23 mouse cellular contexts compared by ENCODE assay signal in the genomic region with DNA sequence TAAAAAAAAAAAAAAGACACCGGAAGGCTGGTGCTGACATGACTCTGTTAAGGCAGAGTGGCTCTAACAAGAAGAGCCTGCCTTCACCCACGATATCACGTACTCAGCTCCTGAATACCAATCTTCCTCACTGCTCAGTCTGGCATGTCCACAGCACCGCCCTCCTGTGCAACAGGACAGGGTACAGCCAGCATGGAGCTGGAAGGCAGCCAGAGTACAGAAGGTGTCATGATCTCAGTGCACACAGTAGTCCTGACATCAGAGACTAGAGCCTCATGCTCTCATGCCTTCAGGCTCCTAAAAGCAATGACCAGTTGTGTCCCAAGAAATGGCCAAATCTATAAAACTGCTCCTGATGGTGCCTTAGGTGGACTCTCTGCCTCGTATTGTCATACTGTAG.
DNase-seq lines count a peak whose midpoint lies in the region; ATAC-seq lines count a peak whose summit lies in the region.
"Had no signal": no experiment of that assay in that cellular context is flagged by ENCODE, and none has a peak within 500 bp of the region (broad histone marks: within the 10 kb centered on the region; RNA-seq: fewer than 3 reads in every experiment).

No protein-coding gene starts in this region.

- peaks cover 18% of the 10 kb centered on the region; the same call in 1 of the 2 replicates for H3K27me3 ChIP-seq in kidney, embryonic 16.5 days (ENCODE audit: insufficient read depth, low read length)
- H3K27me3 ChIP-seq: heart, embryonic 13.5 days; limb, embryonic 13.5 days; lung, embryonic 15.5 days; midbrain, embryonic 13.5 days; neural tube, embryonic 13.5 days had no signal

- H3K9ac ChIP-seq in kidney, embryonic 16.5 days (replicated peaks; ENCODE audit: low read length), result no peak overlapping the region
- H3K9ac ChIP-seq: heart, embryonic 13.5 days; hindbrain, embryonic 14.5 days; limb, embryonic 13.5 days; liver, embryonic 14.5 days; lung, embryonic 15.5 days; midbrain, embryonic 13.5 days; neural tube, embryonic 13.5 days had no signal

- no peaks in the 10 kb centered on the region for H3K36me3 ChIP-seq in kidney, embryonic 16.5 days (ENCODE audit: insufficient read depth, low read length)
- H3K36me3 ChIP-seq: heart, embryonic 13.5 days; limb, embryonic 13.5 days; lung, embryonic 15.5 days; midbrain, embryonic 13.5 days; neural tube, embryonic 13.5 days had no signal

- H3K27ac ChIP-seq in kidney, embryonic 16.5 days (ENCODE audit: low read length), result no peak overlapping the region
- H3K27ac ChIP-seq: heart, embryonic 13.5 days; hindbrain, embryonic 14.5 days; limb, embryonic 13.5 days; liver, embryonic 14.5 days; lung, embryonic 15.5 days; midbrain, embryonic 13.5 days; neural tube, embryonic 13.5 days had no signal

- H3K4me3 ChIP-seq in kidney, embryonic 16.5 days (ENCODE audit: low read length), result no peak overlapping the region
- H3K4me3 ChIP-seq: erythroblast, embryonic 14.5 days; heart, embryonic 13.5 days; limb, embryonic 13.5 days; lung, embryonic 15.5 days; midbrain, embryonic 13.5 days; neural tube, embryonic 13.5 days had no signal

- intact Hi-C loops in left cerebral cortex, postnatal 4 days (cut with DNase I), result no loop called here

- WGBS in kidney, embryonic 16.5 days, result 66% methylated on average over 5 of the region's 5 CpGs

- H3K9me3 ChIP-seq in kidney, embryonic 16.5 days (ENCODE audit: low read length), result no peaks in the 10 kb centered on the region
- H3K9me3 ChIP-seq: heart, embryonic 13.5 days; limb, embryonic 13.5 days; lung, embryonic 15.5 days; midbrain, embryonic 13.5 days; neural tube, embryonic 13.5 days had no signal

- no peak overlapping the region for H3K4me2 ChIP-seq in kidney, embryonic 16.5 days (replicated peaks; ENCODE audit: low read depth, low read length)
- H3K4me2 ChIP-seq: heart, embryonic 13.5 days; hindbrain, embryonic 14.5 days; limb, embryonic 13.5 days; lung, embryonic 15.5 days; midbrain, embryonic 13.5 days; neural tube, embryonic 13.5 days had no signal

- ATAC-seq in kidney, embryonic 16.5 days (ENCODE audit: low FRiP score, low TSS enrichment), result no peak
- ATAC-seq: forebrain, embryonic 16.5 days; intestine, postnatal 0 days; midbrain, embryonic 13.5 days had no signal

- no peaks in the 10 kb centered on the region for H3K4me1 ChIP-seq in kidney, embryonic 16.5 days (ENCODE audit: insufficient read depth, low read length)
- H3K4me1 ChIP-seq: heart, embryonic 13.5 days; limb, embryonic 13.5 days; lung, embryonic 15.5 days; midbrain, embryonic 13.5 days had no signal

- DNase-seq in kidney, adult 11 months, result peak; percentile 17
- peak; percentile 40 for DNase-seq in left cerebral cortex, postnatal 4 days
- no peak for DNase-seq in left cerebral cortex, adult 8-10 months (ENCODE audit: low spot score in 2 of 2)
- DNase-seq in cerebellum, postnatal 14 days, result peak; percentile 37 to 40
- DNase-seq in cerebellum, postnatal 36 days, result peak; percentile 15 to 19
- DNase-seq in frontal cortex, postnatal 36 days (ENCODE audit: low spot score in 2 of 2), result no peak
- DNase-seq: adrenal gland, postnatal 25 days; B cell, adult 2 months; gastrocnemius, postnatal 10 days; heart, postnatal 10 days; thymus, adult 2 months; thymus, postnatal 4 days had no signal

Comparison
In these comparisons a context has a peak if more than half of its experiments do, and no peak if none do; other contexts are left out.
1. DNase-seq: peak in kidney, adult 11 months (single experiment), left cerebral cortex, postnatal 4 days (single experiment), cerebellum, postnatal 14 days (2 of 2) and cerebellum, postnatal 36 days (2 of 2); none in left cerebral cortex, adult 8-10 months (0 of 2) and frontal cortex, postnatal 36 days (0 of 2).